Mouse (Mus musculus) liver, embryonic 16.5 days (tissue): ENCODE results near the gene Hfe2. TPM values are rescaled to one million over a fixed set of nuclear protein-coding genes. Genes with fewer than 3 reads are reported as not detected.

Experiments used
- ATAC-seq: fragments of 200-750 bp; cut with Nextera tagmentation; 2 replicates; pipeline ENCODE4 v1.8.0; 2017; ENCODE audit warnings: low read depth, mild to moderate bottlenecking, moderate number of reproducible peaks, moderate library complexity
- H3K27ac ChIP-seq: fragments of 300-500 bp; sonication (generic); 2 replicates; pipeline ENCODE4 v1.5.1; 2014; ENCODE audit warnings: mild to moderate bottlenecking, low read length
- H3K27me3 ChIP-seq: fragments of 300-500 bp; sonication (generic); 2 replicates; pipeline ENCODE4 v1.6.1; 2014; ENCODE audit warnings: low read depth, low read length, mixed read lengths; ENCODE audit not compliant: control insufficient read depth, insufficient read depth
- H3K36me3 ChIP-seq: fragments of 300-500 bp; sonication (generic); 2 replicates; pipeline ENCODE4 v1.6.1; 2014; ENCODE audit warnings: mild to moderate bottlenecking; ENCODE audit not compliant: control insufficient read depth, insufficient read depth
- H3K4me1 ChIP-seq: fragments of 300-500 bp; sonication (generic); 2 replicates; pipeline ENCODE4 v1.6.1; 2014; ENCODE audit warnings: low read depth, low read length, mixed read lengths; ENCODE audit not compliant: control insufficient read depth
- H3K4me2 ChIP-seq: fragments of 300-500 bp; sonication (generic); 2 replicates; pipeline ENCODE4 v1.6.1; 2014; ENCODE audit warnings: low read depth, low read length, mixed read lengths
- H3K4me3 ChIP-seq: fragments of 300-500 bp; sonication (generic); 2 replicates; pipeline ENCODE4 v1.5.1; 2014; ENCODE audit warnings: low read depth, mild to moderate bottlenecking, low read length
- H3K9ac ChIP-seq: fragments of 300-500 bp; sonication (generic); 2 replicates; pipeline ENCODE4 v1.6.1; 2014; ENCODE audit warnings: low read depth, low read length
- H3K9me3 ChIP-seq: fragments of 300-500 bp; sonication (generic); replicated peaks from 2 replicates; pipeline ENCODE4 v1.6.1; 2016; ENCODE audit warnings: low read length; ENCODE audit not compliant: control insufficient read depth
- WGBS: fragments of 180-500 bp; shearing (Covaris S2); extraction: QIAGEN DNeasy Blood & Tissue Kit; methylation state at CpG from one replicate; pipeline ENCODE4 v1.1.7; 2014; ENCODE audit not compliant: insufficient replicate concordance; 5-methylcytosine and 5-hydroxymethylcytosine counted together
- polyA plus RNA-seq: library from polyadenylated mRNA; unstranded; fragments of >200 nt; fragmentation: Nextera tagmentation; extraction: Ambion mirVana; gene quantifications from 2 replicates; pipeline ENCODE4 v1.2.1, GENCODE M21; 2015

Gene Hfe2
- polyA plus RNA-seq, 1 experiment from 2014 or later = 12.0 TPM

GRCm38 (mm10) chr3:96576690-96577541 is 51.9 kb downstream of the Hfe2 start, which contains the start of gene Gm16253:
TSS of gene Gm16253 (plus strand) at chr3:96576984.
- peak within 1 kb of the TSS; percentile 50 for H3K4me3 ChIP-seq
- WGBS = 14% methylated on average over 17 of the region's 17 CpGs

GRCm38 (mm10) chr3:96577566-96577965 is 52.6 kb downstream of the Hfe2 start:
- no peak overlapping the region for H3K9ac ChIP-seq

More at GRCm38 (mm10) chr3:96576690-96577541, 51.9 kb downstream of the Hfe2 start, which contains the start of gene Gm16253:
- Histone ChIP-seq H3K4me1 (peaks cover 34% of the 10 kb centered on the region), H3K9ac (peak within 1 kb of the TSS; percentile 55), H3K9me3 (no peaks in the 10 kb centered on the region), H3K27ac (peak within 1 kb of the TSS; percentile 78), H3K36me3 (no peaks in the 10 kb centered on the region), H3K4me2 (peak within 1 kb of the TSS; percentile 77), H3K27me3 (no peaks in the 10 kb centered on the region)
- ATAC-seq = peak; percentile 89

More at GRCm38 (mm10) chr3:96577566-96577965, 52.6 kb downstream of the Hfe2 start:
- H3K4me1 ChIP-seq = peaks cover 33% of the 10 kb centered on the region
- no peaks in the 10 kb centered on the region for H3K36me3 ChIP-seq
- 66% methylated on average over 4 of the region's 4 CpGs for WGBS
- no peak overlapping the region for H3K4me3 ChIP-seq
- peak overlapping the region; percentile 69; the same call in 1 of the 2 replicates for H3K27ac ChIP-seq
- H3K9me3 ChIP-seq = no peaks in the 10 kb centered on the region
- no peaks in the 10 kb centered on the region for H3K27me3 ChIP-seq
- no peak for ATAC-seq
- H3K4me2 ChIP-seq = no peak overlapping the region

Other genes starting within 250 kb of the Hfe2 start
- gene Fcgr1, start 231.2 kb upstream of the Hfe2 start, polyA plus RNA-seq = 3.8 and 4.5 TPM in 2 replicates
- gene BC107364, start 72.9 kb upstream of the Hfe2 start, polyA plus RNA-seq = not detected in 2 replicates
- 49.3 and 51.2 TPM in 2 replicates for gene Txnip, start 32.8 kb downstream of the Hfe2 start, polyA plus RNA-seq
- gene Gm16253, start 51.8 kb downstream of the Hfe2 start, polyA plus RNA-seq = 0.48 and 0.55 TPM in 2 replicates
- 10.8 and 12.2 TPM in 2 replicates for gene Polr3gl, start 69.0 kb downstream of the Hfe2 start, polyA plus RNA-seq
- 0.09 and 0.15 TPM in 2 replicates for gene Ankrd34a, start 71.5 kb downstream of the Hfe2 start, polyA plus RNA-seq
- gene Lix1l, start 76.0 kb downstream of the Hfe2 start, polyA plus RNA-seq = 0.49 and 0.68 TPM in 2 replicates
- gene Rbm8a, start 104.8 kb downstream of the Hfe2 start, polyA plus RNA-seq = 48.1 and 48.4 TPM in 2 replicates
- 14.5 and 15.3 TPM in 2 replicates for gene Pex11b, start 110.2 kb downstream of the Hfe2 start, polyA plus RNA-seq
- 0.02 TPM in 1 of 2 replicates, not detected in the other for gene Gm42957, start 110.3 kb downstream of the Hfe2 start, polyA plus RNA-seq
- 0.17 and 0.18 TPM in 2 replicates for gene Itga10, start 120.4 kb downstream of the Hfe2 start, polyA plus RNA-seq
- 0.22 and 0.28 TPM in 2 replicates for gene Ankrd35, start 145.0 kb downstream of the Hfe2 start, polyA plus RNA-seq
- 5.7 and 7.2 TPM in 2 replicates for gene Pias3, start 171.2 kb downstream of the Hfe2 start, polyA plus RNA-seq
- gene Nudt17, start 183.4 kb downstream of the Hfe2 start, polyA plus RNA-seq = 0.62 and 0.81 TPM in 2 replicates
- 19.4 and 19.5 TPM in 2 replicates for gene Polr3c, start 202.5 kb downstream of the Hfe2 start, polyA plus RNA-seq
- 24.9 and 28.5 TPM in 2 replicates for gene Rnf115, start 202.5 kb downstream of the Hfe2 start, polyA plus RNA-seq